Mouse (Mus musculus) lung, postnatal 0 days (tissue): ENCODE results near the gene Trio.

Source experiments
- CTCF ChIP-seq: IDR thresholded peaks from 2 replicates; pipeline ENCODE4 v1.5.1; 2016; ENCODE audit warnings: antibody characterized with exemption, mild to moderate bottlenecking
- EP300 ChIP-seq: IDR thresholded peaks from 2 replicates; pipeline ENCODE4 v1.6.1; 2016; ENCODE audit warnings: antibody characterized with exemption, mild to moderate bottlenecking, control low read depth

GRCm38 (mm10) chr15:28024031-28024964 is 1.4 kb downstream of the Trio start:
- TF ChIP-seq CTCF (peak; percentile 27), EP300 (no peak)
